Mouse (Mus musculus): ENCODE measurements around the gene Mnt.

Gene Mnt

GRCm38 (mm10) chr11:74845784-74846183 is 15.1 kb downstream of the Mnt start:
- DNase-seq (ENCODE audit: low read depth, low spot score), result peak; percentile 75

GRCm38 (mm10) chr11:74847919-74848521 is 17.3 kb downstream of the Mnt start:
- DNase-seq (ENCODE audit: low read depth, low spot score), result peak; percentile 94

GRCm38 (mm10) chr11:74850998-74851661 is 20.4 kb downstream of the Mnt start:
- DNase-seq (ENCODE audit: low read depth, low spot score), result no peak

- peak; percentile 52 for DNase-seq (ENCODE audit: low read depth, low spot score)
These were observed 27.0 kb downstream of the Mnt start for GRCm38 (mm10) chr11:74857756-74858155.

- DNase-seq (ENCODE audit: low read depth, low spot score), result no peak
These were observed 31.4 kb downstream of the Mnt start for GRCm38 (mm10) chr11:74862129-74862528.

GRCm38 (mm10) chr11:74863471-74863870 is 32.8 kb downstream of the Mnt start:
- no peak for DNase-seq (ENCODE audit: low read depth, low spot score)

- no peak for DNase-seq (ENCODE audit: low read depth, low spot score)
These were observed 33.7 kb downstream of the Mnt start for GRCm38 (mm10) chr11:74864421-74864820.

- no peak for DNase-seq (ENCODE audit: low read depth, low spot score)
These were observed 34.5 kb downstream of the Mnt start for GRCm38 (mm10) chr11:74865252-74865651.

GRCm38 (mm10) chr11:74866640-74867039 is 35.9 kb downstream of the Mnt start:
- DNase-seq (ENCODE audit: low read depth, low spot score), result no peak

GRCm38 (mm10) chr11:74867181-74867580 is 36.5 kb downstream of the Mnt start:
- no peak for DNase-seq (ENCODE audit: low read depth, low spot score)

- no peak for DNase-seq (ENCODE audit: low read depth, low spot score)
These were observed 37.5 kb downstream of the Mnt start for GRCm38 (mm10) chr11:74868046-74868760.

- DNase-seq (ENCODE audit: low read depth, low spot score), result no peak
These were observed 38.9 kb downstream of the Mnt start for GRCm38 (mm10) chr11:74869603-74870002.

- DNase-seq (ENCODE audit: low read depth, low spot score), result no peak
These were observed 39.8 kb downstream of the Mnt start for GRCm38 (mm10) chr11:74870544-74870943.

GRCm38 (mm10) chr11:74870991-74871622 is 40.4 kb downstream of the Mnt start:
- DNase-seq (ENCODE audit: low read depth, low spot score), result no peak

- no peak for DNase-seq (ENCODE audit: low read depth, low spot score)
These were observed 43.9 kb downstream of the Mnt start for GRCm38 (mm10) chr11:74874630-74875029.

- DNase-seq (ENCODE audit: low read depth, low spot score), result peak; percentile 94
These were observed 46.1 kb downstream of the Mnt start for GRCm38 (mm10) chr11:74876801-74877200.

- DNase-seq (ENCODE audit: low read depth, low spot score), result no peak
These were observed 50.3 kb downstream of the Mnt start for GRCm38 (mm10) chr11:74880999-74881398.

- DNase-seq (ENCODE audit: low read depth, low spot score), result no peak
These were observed 51.3 kb downstream of the Mnt start for GRCm38 (mm10) chr11:74881979-74882378.

- no peak for DNase-seq (ENCODE audit: low read depth, low spot score)
These were observed 52.4 kb downstream of the Mnt start for GRCm38 (mm10) chr11:74883098-74883497.

- no peak for DNase-seq (ENCODE audit: low read depth, low spot score)
These were observed 63.9 kb downstream of the Mnt start for GRCm38 (mm10) chr11:74894619-74895018.
